Mouse (Mus musculus) liver, embryonic 13.5 days (tissue): Measurements from ENCODE around the gene Chst15. TPM values are rescaled to one million over a fixed set of nuclear protein-coding genes. Genes with fewer than 3 reads are reported as not detected.

Experiments used
- ATAC-seq: fragments of 200-750 bp; cut with Nextera tagmentation; 2 replicates; pipeline ENCODE4 v1.8.0; 2017; ENCODE audit warnings: low read depth, mild to moderate bottlenecking, moderate number of reproducible peaks, moderate library complexity
- DNase-seq: peaks from one replicate; pipeline ENCODE4 v3.0.0; 2022
- H3K27ac ChIP-seq: fragments of 300-500 bp; sonication (generic); 2 replicates; pipeline ENCODE4 v1.5.1; 2015; ENCODE audit warnings: moderate library complexity, mild to moderate bottlenecking, inconsistent platforms
- H3K27me3 ChIP-seq: fragments of 300-500 bp; sonication (generic); 2 replicates; pipeline ENCODE4 v1.6.1; 2015; ENCODE audit warnings: mild to moderate bottlenecking, inconsistent platforms
- H3K36me3 ChIP-seq: fragments of 300-500 bp; sonication (generic); 2 replicates; pipeline ENCODE4 v1.6.1; 2015; ENCODE audit warnings: mild to moderate bottlenecking, inconsistent platforms
- H3K4me1 ChIP-seq: fragments of 300-500 bp; sonication (generic); replicated peaks from 2 replicates; pipeline ENCODE4 v1.6.1; 2015; ENCODE audit warnings: inconsistent platforms
- H3K4me2 ChIP-seq: fragments of 300-500 bp; sonication (generic); 2 replicates; pipeline ENCODE4 v1.6.1; 2015; ENCODE audit warnings: inconsistent platforms, mild to moderate bottlenecking, moderate library complexity
- H3K4me3 ChIP-seq: fragments of 300-500 bp; sonication (generic); replicated peaks from 2 replicates; pipeline ENCODE4 v1.5.1; 2015; ENCODE audit warnings: mild to moderate bottlenecking, inconsistent platforms
- H3K9ac ChIP-seq: fragments of 300-500 bp; sonication (generic); 2 replicates; pipeline ENCODE4 v1.6.1; 2015; ENCODE audit warnings: mild to moderate bottlenecking, inconsistent platforms
- H3K9me3 ChIP-seq: fragments of 300-500 bp; sonication (generic); replicated peaks from 2 replicates; pipeline ENCODE4 v1.6.1; 2016; ENCODE audit warnings: inconsistent platforms
- WGBS: fragments of 180-500 bp; shearing (Covaris S2); methylation state at CpG from one replicate; pipeline ENCODE4 v1.1.7; 2015; ENCODE audit not compliant: insufficient replicate concordance; 5-methylcytosine and 5-hydroxymethylcytosine counted together
- polyA plus RNA-seq: library from polyadenylated mRNA; unstranded; fragments of >200 nt; fragmentation: Nextera tagmentation; extraction: Ambion mirVana; gene quantifications from 2 replicates; pipeline ENCODE4 v1.2.1, GENCODE M21; 2015

The Chst15 gene
- polyA plus RNA-seq, 1 experiment from 2014 or later, result 4.6 TPM

DNA sequence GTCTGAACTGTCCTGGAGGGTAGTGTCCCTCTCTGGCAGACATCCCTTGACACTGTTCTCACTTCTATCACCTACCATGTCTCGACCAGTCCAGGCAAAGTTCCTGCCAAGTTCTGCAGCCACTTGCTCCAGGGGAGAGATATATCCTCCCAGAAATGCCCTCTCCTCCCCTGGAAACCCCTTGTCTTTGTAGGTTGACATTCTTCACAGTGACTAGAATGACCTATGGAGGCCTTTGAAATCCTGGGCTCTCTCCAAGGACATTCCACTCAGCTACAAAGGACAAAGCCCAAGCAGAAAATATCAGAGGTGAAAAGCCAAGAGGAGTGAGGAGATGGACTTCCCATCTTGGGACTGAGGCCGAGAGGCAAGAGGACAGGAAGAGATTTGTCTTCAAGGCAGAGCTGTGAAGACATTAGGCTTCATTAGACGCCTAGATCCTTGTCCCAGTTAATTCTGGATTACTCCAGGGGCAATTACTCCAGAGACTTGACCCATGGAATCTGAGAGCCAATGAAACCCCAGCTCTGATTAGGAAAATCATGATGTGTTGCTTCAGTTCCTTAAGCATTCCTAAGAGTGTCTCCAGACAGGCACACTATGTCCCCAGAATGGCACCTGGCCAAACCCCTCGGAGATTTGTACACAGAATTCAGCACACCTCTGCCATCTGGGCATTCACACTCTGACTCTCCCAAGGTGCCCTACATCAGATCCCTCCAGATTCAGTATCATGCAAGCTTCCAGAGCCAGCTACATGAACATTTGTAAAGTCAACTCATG lies 20.2 kb downstream of the Chst15 start:
- Histone ChIP-seq H3K4me3 (no peak overlapping the region), H3K4me1 (peaks cover 8% of the 10 kb centered on the region), H3K36me3 (no peaks in the 10 kb centered on the region), H3K4me2 (no peak overlapping the region), H3K9me3 (no peaks in the 10 kb centered on the region), H3K27me3 (no peaks in the 10 kb centered on the region), H3K27ac (no peak overlapping the region), H3K9ac (no peak overlapping the region)
- DNase-seq, result no peak
- ATAC-seq, result no peak
- WGBS, result 41% methylated on average over 4 of the region's 4 CpGs

DNA sequence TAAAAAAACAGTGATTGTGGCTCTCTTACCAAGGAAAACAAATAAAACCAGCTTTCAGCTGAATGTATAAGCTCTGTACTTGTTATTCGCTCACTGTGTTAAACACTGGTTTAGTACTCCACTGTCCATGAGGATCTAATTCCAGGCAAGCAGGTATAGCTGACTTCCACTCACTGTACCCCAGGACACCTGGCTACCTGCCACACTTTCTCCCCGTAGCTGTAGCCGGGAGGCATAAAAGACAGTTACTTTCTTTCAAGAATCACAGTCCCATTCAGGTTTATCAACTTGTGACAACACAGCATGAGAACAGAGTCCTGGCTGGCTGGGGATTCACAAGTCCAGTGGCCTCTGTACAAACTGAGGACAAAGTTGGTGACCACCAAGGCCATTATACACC lies 20.9 kb downstream of the Chst15 start:
- H3K4me2 ChIP-seq, result no peak overlapping the region
- H3K4me3 ChIP-seq, result no peak overlapping the region
- WGBS, result 73% methylated on average over 3 of the region's 3 CpGs
- no peaks in the 10 kb centered on the region for H3K27me3 ChIP-seq
- peaks cover 8% of the 10 kb centered on the region for H3K4me1 ChIP-seq
- H3K9me3 ChIP-seq, result no peaks in the 10 kb centered on the region
- H3K9ac ChIP-seq, result no peak overlapping the region
- no peak overlapping the region for H3K27ac ChIP-seq
- no peak for DNase-seq
- no peaks in the 10 kb centered on the region for H3K36me3 ChIP-seq
- ATAC-seq, result no peak

GRCm38 (mm10) chr7:132287340-132287664 lies 29.7 kb downstream of the Chst15 start:
- Histone ChIP-seq H3K4me1 (peaks cover 43% of the 10 kb centered on the region), H3K4me2 (peak overlapping the region; percentile 12; the same call in 1 of the 2 replicates), H3K27ac (no peak overlapping the region), H3K9me3 (no peaks in the 10 kb centered on the region), H3K9ac (no peak overlapping the region), H3K4me3 (no peak overlapping the region), H3K27me3 (no peaks in the 10 kb centered on the region), H3K36me3 (no peaks in the 10 kb centered on the region)
- 73% methylated on average over 3 of the region's 3 CpGs for WGBS
- DNase-seq (no peak), ATAC-seq (peak; percentile 43; the same call in 1 of the 2 replicates)

DNA sequence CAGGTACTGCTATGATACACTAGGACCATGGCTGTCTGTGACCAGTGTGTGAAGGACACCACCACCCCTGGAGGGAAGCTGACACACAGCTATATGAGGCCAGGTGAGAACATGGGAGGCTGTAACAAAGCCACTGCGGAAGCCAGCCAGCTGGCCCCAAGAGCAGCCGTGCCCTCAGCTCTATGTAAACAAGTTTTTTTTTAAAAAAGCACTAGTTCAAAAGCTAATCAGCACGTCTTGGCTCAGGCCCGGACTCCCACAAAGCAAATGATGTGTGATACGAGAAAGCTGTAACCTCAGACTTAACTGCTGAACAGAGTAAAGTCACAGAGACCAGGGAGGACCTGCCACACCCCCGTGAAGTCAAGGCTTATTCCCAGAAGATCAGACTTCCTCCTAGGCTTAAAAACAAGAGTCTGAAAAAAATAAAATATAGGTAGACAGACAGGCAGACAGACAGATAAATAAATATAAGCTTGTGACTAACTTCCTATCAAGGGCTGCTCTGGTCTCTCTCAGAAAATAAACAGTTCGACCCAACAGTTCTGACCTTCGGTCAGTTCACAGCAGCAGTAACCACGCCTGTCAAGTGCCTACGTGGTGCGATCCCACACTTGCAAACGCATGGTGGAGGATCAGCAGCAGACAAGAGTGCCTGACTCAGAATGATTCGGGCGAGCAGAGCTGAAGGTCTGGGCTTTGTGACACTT lies 30.2 kb downstream of the Chst15 start:
- peak; percentile 55 for ATAC-seq
- H3K27ac ChIP-seq, result no peak overlapping the region; the same call in 1 of the 2 replicates
- H3K36me3 ChIP-seq, result no peaks in the 10 kb centered on the region
- 32% methylated on average over 14 of the region's 14 CpGs for WGBS
- no peak overlapping the region for H3K4me3 ChIP-seq
- H3K4me1 ChIP-seq, result peaks cover 43% of the 10 kb centered on the region
- no peak for DNase-seq
- no peak overlapping the region for H3K9ac ChIP-seq
- H3K9me3 ChIP-seq, result no peaks in the 10 kb centered on the region
- no peaks in the 10 kb centered on the region for H3K27me3 ChIP-seq
- peak overlapping the region; percentile 12; the same call in 1 of the 2 replicates for H3K4me2 ChIP-seq

DNA sequence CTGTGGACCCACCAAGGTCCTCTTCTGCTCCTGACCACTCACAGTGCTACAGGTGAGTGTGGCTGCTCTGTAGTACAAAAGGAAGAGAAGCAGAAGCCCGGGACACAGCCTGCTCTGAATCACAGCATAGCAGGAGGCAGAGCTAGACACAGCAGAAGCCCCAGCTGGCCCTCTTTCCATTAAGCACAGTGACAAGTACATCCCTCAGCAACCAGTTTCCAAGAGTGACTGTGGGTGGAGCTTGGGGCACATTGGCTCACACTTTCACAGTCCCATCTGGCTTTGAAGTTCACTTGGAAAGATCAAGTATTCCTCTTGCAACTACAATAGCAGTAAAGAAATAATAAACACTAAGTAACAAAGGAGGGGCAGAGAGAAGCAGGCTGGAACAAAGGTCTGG lies 32.2 kb downstream of the Chst15 start:
- H3K4me2 ChIP-seq, result no peak overlapping the region
- no peak overlapping the region for H3K27ac ChIP-seq
- DNase-seq, result no peak
- no peak overlapping the region for H3K9ac ChIP-seq
- H3K27me3 ChIP-seq, result no peaks in the 10 kb centered on the region
- WGBS, result 30% methylated on average over 1 of the region's 1 CpGs
- H3K4me1 ChIP-seq, result peaks cover 40% of the 10 kb centered on the region
- H3K9me3 ChIP-seq, result no peaks in the 10 kb centered on the region
- no peak for ATAC-seq
- no peaks in the 10 kb centered on the region for H3K36me3 ChIP-seq
- no peak overlapping the region for H3K4me3 ChIP-seq

DNA sequence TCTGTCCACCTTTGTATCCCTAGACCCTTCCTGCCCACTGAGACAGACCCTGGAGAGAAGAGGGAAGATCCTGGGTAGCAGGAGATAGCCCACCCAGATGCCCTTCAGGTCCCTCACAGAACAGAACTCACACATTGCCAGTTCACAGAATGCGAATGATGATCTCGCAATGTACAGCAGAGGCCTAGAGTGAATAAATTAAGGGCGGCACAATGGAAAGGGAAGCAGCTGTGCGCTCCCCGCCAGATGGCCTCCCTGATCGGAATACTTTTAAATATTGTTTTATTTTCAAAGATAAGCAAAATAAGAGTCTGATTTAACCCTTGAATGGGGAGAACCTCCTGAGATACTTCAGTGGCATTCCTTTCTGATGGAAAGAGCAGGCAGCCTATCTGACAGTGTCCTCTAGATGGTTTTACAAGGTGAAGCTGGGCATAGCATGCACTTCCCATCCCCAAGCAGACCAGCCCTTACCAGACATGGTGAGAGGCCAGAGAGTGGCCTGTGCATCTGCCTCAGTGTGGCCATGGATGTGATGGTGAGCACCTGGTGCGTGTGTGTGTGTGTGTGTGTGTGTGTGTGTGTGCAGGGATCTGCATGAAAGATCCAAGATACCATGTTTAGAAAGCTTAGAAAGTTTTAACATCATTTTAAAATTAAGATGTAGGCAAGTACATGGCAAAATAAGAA lies 32.8 kb downstream of the Chst15 start:
- Histone ChIP-seq H3K9ac (no peak overlapping the region), H3K4me3 (no peak overlapping the region), H3K36me3 (no peaks in the 10 kb centered on the region), H3K27ac (no peak overlapping the region), H3K27me3 (no peaks in the 10 kb centered on the region), H3K4me2 (no peak overlapping the region), H3K9me3 (no peaks in the 10 kb centered on the region), H3K4me1 (peaks cover 40% of the 10 kb centered on the region)
- no peak for ATAC-seq
- 72% methylated on average over 7 of the region's 7 CpGs for WGBS
- no peak for DNase-seq

- DNase-seq, result no peak
- H3K4me2 ChIP-seq, result no peak overlapping the region
- no peak overlapping the region for H3K4me3 ChIP-seq
- peaks cover 35% of the 10 kb centered on the region for H3K4me1 ChIP-seq
- H3K27ac ChIP-seq, result no peak overlapping the region
- H3K9me3 ChIP-seq, result no peaks in the 10 kb centered on the region
- no peaks in the 10 kb centered on the region for H3K36me3 ChIP-seq
- H3K9ac ChIP-seq, result no peak overlapping the region
- WGBS, result 54% methylated on average over 2 of the region's 2 CpGs
- H3K27me3 ChIP-seq, result no peaks in the 10 kb centered on the region
- no peak for ATAC-seq
Measured at GRCm38 (mm10) chr7:132282576-132282975, 34.5 kb downstream of the Chst15 start.

- Histone ChIP-seq H3K27me3 (no peaks in the 10 kb centered on the region), H3K4me1 (peaks cover 31% of the 10 kb centered on the region), H3K36me3 (no peaks in the 10 kb centered on the region), H3K9ac (no peak overlapping the region), H3K9me3 (no peaks in the 10 kb centered on the region), H3K4me2 (no peak overlapping the region), H3K4me3 (no peak overlapping the region), H3K27ac (no peak overlapping the region)
- no peak for DNase-seq
- 69% methylated on average over 3 of the region's 3 CpGs for WGBS
- ATAC-seq, result no peak
Measured at GRCm38 (mm10) chr7:132282161-132282560, 34.9 kb downstream of the Chst15 start.

- DNase-seq (no peak), ATAC-seq (no peak)
- H3K9ac ChIP-seq, result no peak overlapping the region
- 65% methylated on average over 4 of the region's 4 CpGs for WGBS
- no peak overlapping the region for H3K4me2 ChIP-seq
- peaks cover 27% of the 10 kb centered on the region for H3K4me1 ChIP-seq
- no peaks in the 10 kb centered on the region for H3K27me3 ChIP-seq
- H3K36me3 ChIP-seq, result no peaks in the 10 kb centered on the region
- no peaks in the 10 kb centered on the region for H3K9me3 ChIP-seq
- no peak overlapping the region for H3K27ac ChIP-seq
- no peak overlapping the region for H3K4me3 ChIP-seq
Measured at GRCm38 (mm10) chr7:132281753-132282152, 35.3 kb downstream of the Chst15 start.

DNA sequence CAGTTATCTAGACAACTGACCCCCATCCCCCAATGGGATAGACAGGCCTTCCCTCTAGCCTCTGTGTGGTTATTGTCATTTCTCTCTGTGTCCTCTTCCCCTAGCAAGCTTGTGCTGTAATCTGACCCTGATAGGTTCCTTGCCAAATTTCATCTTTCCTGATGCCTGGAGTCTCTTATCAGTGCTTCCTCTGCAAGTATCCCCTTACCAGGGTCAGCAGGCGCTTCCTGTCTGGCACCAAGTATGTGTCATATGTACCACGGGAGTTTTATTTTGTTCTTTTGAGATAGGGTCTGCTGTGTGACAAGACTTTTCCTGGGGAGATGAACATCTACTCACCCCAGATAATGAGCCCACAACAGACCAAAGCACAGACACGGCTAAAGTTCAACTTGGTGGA lies 38.4 kb downstream of the Chst15 start:
- peak; percentile 34; the same call in 1 of the 2 replicates for ATAC-seq
- H3K27ac ChIP-seq, result no peak overlapping the region
- WGBS, result 27% methylated on average over 3 of the region's 3 CpGs

DNA sequence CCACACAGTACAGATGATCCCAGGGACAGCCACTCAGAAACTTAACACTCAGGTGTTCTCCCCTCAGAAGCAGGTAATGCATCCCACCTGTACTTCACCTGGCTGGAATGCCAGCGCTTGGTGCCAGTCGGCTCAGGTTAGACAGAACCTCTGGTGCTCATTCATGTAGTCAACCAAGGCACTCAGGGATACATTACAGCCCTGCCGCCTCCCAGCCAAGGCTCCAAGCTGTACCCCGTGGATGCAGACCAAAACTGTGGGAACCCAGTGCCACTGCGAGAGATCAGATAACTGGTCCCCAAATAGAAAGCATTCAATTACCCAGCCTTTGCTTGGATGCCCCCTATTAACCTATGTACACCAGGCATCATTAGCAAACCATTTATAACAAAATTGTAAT lies 40.7 kb downstream of the Chst15 start:
- DNase-seq (no peak), ATAC-seq (no peak)
- Histone ChIP-seq H3K27ac (no peak overlapping the region; the same call in 1 of the 2 replicates), H3K4me3 (no peak overlapping the region), H3K9ac (no peak overlapping the region), H3K9me3 (no peaks in the 10 kb centered on the region), H3K4me1 (peaks cover 5% of the 10 kb centered on the region; the same call in 1 of the 2 replicates), H3K27me3 (no peaks in the 10 kb centered on the region), H3K36me3 (no peaks in the 10 kb centered on the region), H3K4me2 (no peak overlapping the region)
- 82% methylated on average over 5 of the region's 5 CpGs for WGBS

More for the DNA sequence above, 38.4 kb downstream of the Chst15 start:
- no peak overlapping the region for H3K4me2 ChIP-seq
- no peak for DNase-seq
- no peaks in the 10 kb centered on the region for H3K36me3 ChIP-seq
- H3K9me3 ChIP-seq, result no peaks in the 10 kb centered on the region
- H3K4me1 ChIP-seq, result peaks cover 15% of the 10 kb centered on the region
- no peak overlapping the region for H3K4me3 ChIP-seq
- no peak overlapping the region for H3K9ac ChIP-seq
- H3K27me3 ChIP-seq, result no peaks in the 10 kb centered on the region
